ENCODE assay signal across 24 mouse cellular contexts in the genomic region with DNA sequence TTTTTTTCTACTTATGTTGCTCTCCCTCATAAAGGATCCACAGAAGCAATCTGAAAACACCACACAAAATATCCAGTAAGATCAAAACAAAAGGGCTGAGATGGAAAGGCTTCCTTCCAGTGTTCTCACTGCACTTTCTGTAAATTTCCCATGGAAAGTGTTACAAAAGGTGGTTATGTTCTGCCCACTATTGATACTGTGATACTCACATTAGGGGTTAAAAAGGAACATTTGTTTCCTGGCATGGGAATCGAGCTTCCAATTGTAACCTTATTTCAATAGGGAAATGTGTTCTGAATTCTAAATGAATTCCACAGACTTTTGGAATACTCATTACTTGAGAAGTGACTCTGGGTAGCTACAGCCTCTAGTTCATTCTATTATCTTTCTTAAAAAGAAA. TPM values are rescaled to one million over a fixed set of nuclear protein-coding genes. Genes with fewer than 3 reads are reported as not detected.
A peak's percentile ranks its signal among the peaks of the same experiment; 100 is the strongest.
DNase-seq lines count a peak whose midpoint lies in the region; ATAC-seq lines count a peak whose summit lies in the region.
"Had no signal": no experiment of that assay in that cellular context is flagged by ENCODE, and none has a peak within 500 bp of the region (broad histone marks: within the 10 kb centered on the region; RNA-seq: fewer than 3 reads in every experiment).

No protein-coding gene starts in this region.

- ATAC-seq in forebrain, embryonic 13.5 days = no peak
- ATAC-seq in forebrain, embryonic 11.5 days (replicated peaks; ENCODE audit: low FRiP score) = no peak
- 0 out of 2 replicates have a peak, but pooled peaks have one; percentile 20 for ATAC-seq in neural tube, embryonic 11.5 days (ENCODE audit: insufficient read depth, low FRiP score, low TSS enrichment)
- no peak for ATAC-seq in midbrain, embryonic 16.5 days
- ATAC-seq: activated CD4-positive, CD25-positive, alpha-beta regulatory T cell, adult 4 months; intestine, embryonic 15.5 days had no signal

- no peak overlapping the region for H3K9ac ChIP-seq in forebrain, embryonic 13.5 days
- no peak overlapping the region for H3K9ac ChIP-seq in forebrain, embryonic 11.5 days (ENCODE audit: low read length)
- H3K9ac ChIP-seq in neural tube, embryonic 11.5 days (ENCODE audit: low read length) = no peak overlapping the region
- H3K9ac ChIP-seq in midbrain, embryonic 16.5 days (ENCODE audit: low read depth, low read length) = no peak overlapping the region
- H3K9ac ChIP-seq: embryonic facial prominence, embryonic 13.5 days; heart, embryonic 13.5 days; intestine, embryonic 15.5 days; limb, embryonic 13.5 days; liver, embryonic 13.5 days; lung, embryonic 14.5 days had no signal

- no peak overlapping the region for H3K4me2 ChIP-seq in forebrain, embryonic 13.5 days
- no peak overlapping the region for H3K4me2 ChIP-seq in forebrain, embryonic 11.5 days (ENCODE audit: low read depth, low read length, severe bottlenecking)
- no peak overlapping the region for H3K4me2 ChIP-seq in neural tube, embryonic 11.5 days (ENCODE audit: low read depth)
- H3K4me2 ChIP-seq in midbrain, embryonic 16.5 days (ENCODE audit: low read length) = no peak overlapping the region
- H3K4me2 ChIP-seq: embryonic facial prominence, embryonic 13.5 days; heart, embryonic 13.5 days; intestine, embryonic 15.5 days; limb, embryonic 13.5 days; liver, embryonic 13.5 days; lung, embryonic 14.5 days had no signal

- peaks cover 4% of the 10 kb centered on the region; the same call in 1 of the 2 replicates for H3K4me1 ChIP-seq in forebrain, embryonic 13.5 days
- H3K4me1 ChIP-seq in forebrain, embryonic 11.5 days (replicated peaks; ENCODE audit: control insufficient read depth, insufficient read depth, low read length) = no peaks in the 10 kb centered on the region
- H3K4me1 ChIP-seq in neural tube, embryonic 11.5 days (ENCODE audit: control insufficient read depth, insufficient read depth, low read length) = no peaks in the 10 kb centered on the region; the same call in 1 of the 2 replicates
- no peaks in the 10 kb centered on the region for H3K4me1 ChIP-seq in midbrain, embryonic 16.5 days (ENCODE audit: control insufficient read depth, insufficient read depth, low read length)
- H3K4me1 ChIP-seq: embryonic facial prominence, embryonic 13.5 days; heart, embryonic 13.5 days; intestine, embryonic 15.5 days; limb, embryonic 13.5 days; liver, embryonic 13.5 days had no signal

- intact Hi-C loops in gastrocnemius, postnatal 36 days (cut with DNase I) = no loop called here

- no peak overlapping the region for H3K4me3 ChIP-seq in forebrain, embryonic 13.5 days
- no peak overlapping the region for H3K4me3 ChIP-seq in forebrain, embryonic 11.5 days (ENCODE audit: low read depth, low read length)
- H3K4me3 ChIP-seq in neural tube, embryonic 11.5 days (ENCODE audit: low read depth, low read length) = no peak overlapping the region
- no peak overlapping the region for H3K4me3 ChIP-seq in midbrain, embryonic 16.5 days (ENCODE audit: low read depth, low read length)
- H3K4me3 ChIP-seq: embryonic facial prominence, embryonic 13.5 days; heart, embryonic 13.5 days; intestine, embryonic 15.5 days; limb, embryonic 13.5 days; liver, embryonic 13.5 days had no signal

- H3K27ac ChIP-seq in forebrain, embryonic 13.5 days = peak overlapping the region; percentile 27; the same call in 1 of the 2 replicates
- H3K27ac ChIP-seq in forebrain, embryonic 11.5 days (ENCODE audit: low read depth, low read length) = no peak overlapping the region
- peak overlapping the region; percentile 49; the same call in 1 of the 2 replicates for H3K27ac ChIP-seq in neural tube, embryonic 11.5 days (ENCODE audit: low read depth, low read length)
- H3K27ac ChIP-seq in midbrain, embryonic 16.5 days (ENCODE audit: low read length) = peak overlapping the region; percentile 47
- H3K27ac ChIP-seq: embryonic facial prominence, embryonic 13.5 days; heart, embryonic 13.5 days; intestine, embryonic 15.5 days; limb, embryonic 13.5 days; liver, embryonic 13.5 days had no signal

- no peaks in the 10 kb centered on the region for H3K27me3 ChIP-seq in forebrain, embryonic 13.5 days
- no peaks in the 10 kb centered on the region for H3K27me3 ChIP-seq in forebrain, embryonic 11.5 days (ENCODE audit: control insufficient read depth, insufficient read depth, low read length)
- H3K27me3 ChIP-seq in neural tube, embryonic 11.5 days (ENCODE audit: control insufficient read depth, insufficient read depth, low read length) = no peaks in the 10 kb centered on the region
- H3K27me3 ChIP-seq in midbrain, embryonic 16.5 days (ENCODE audit: control insufficient read depth, insufficient read depth, low read depth, low read length) = no peaks in the 10 kb centered on the region
- H3K27me3 ChIP-seq: embryonic facial prominence, embryonic 13.5 days; heart, embryonic 13.5 days; intestine, embryonic 15.5 days; limb, embryonic 13.5 days; liver, embryonic 13.5 days had no signal

- WGBS in forebrain, embryonic 13.5 days = 23% methylated on average over 1 of the region's 1 CpGs
- WGBS in forebrain, embryonic 11.5 days = 53% methylated on average over 1 of the region's 1 CpGs
- 50% methylated on average over 1 of the region's 1 CpGs for WGBS in neural tube, embryonic 11.5 days
- WGBS in midbrain, embryonic 16.5 days = 27% methylated on average over 1 of the region's 1 CpGs

- H3K9me3 ChIP-seq in forebrain, embryonic 13.5 days (replicated peaks) = no peaks in the 10 kb centered on the region
- H3K9me3 ChIP-seq in forebrain, embryonic 11.5 days (ENCODE audit: control insufficient read depth, low read length) = no peaks in the 10 kb centered on the region
- no peaks in the 10 kb centered on the region for H3K9me3 ChIP-seq in neural tube, embryonic 11.5 days (ENCODE audit: control insufficient read depth, low read length)
- no peaks in the 10 kb centered on the region for H3K9me3 ChIP-seq in midbrain, embryonic 16.5 days (replicated peaks; ENCODE audit: control insufficient read depth, low read length, poor library complexity, severe bottlenecking)
- H3K9me3 ChIP-seq: embryonic facial prominence, embryonic 13.5 days; G1E; heart, embryonic 13.5 days; intestine, embryonic 15.5 days; limb, embryonic 13.5 days; liver, embryonic 13.5 days had no signal

- no peak for DNase-seq in forebrain, embryonic 11.5 days (ENCODE audit: low spot score)
- DNase-seq in neural tube, embryonic 11.5 days (ENCODE audit: low spot score) = no peak
- no peak for DNase-seq in neural tube, embryonic 10.5 days (ENCODE audit: extremely low spot score, low spot score)
- DNase-seq in gastrocnemius, postnatal 36 days = no peak
- no peak for DNase-seq in layer of hippocampus, adult 9-10 months (ENCODE audit: low spot score)
- DNase-seq: adrenal gland, postnatal 10 days; cerebellum, postnatal 14 days; kidney, adult 9 months; kidney, postnatal 36 days; liver, embryonic 13.5 days; lung, embryonic 14.5 days; lung, postnatal 36 days; thymus, postnatal 25 days had no signal

- peaks cover 91% of the 10 kb centered on the region for H3K36me3 ChIP-seq in forebrain, embryonic 13.5 days (ENCODE audit: poor library complexity, severe bottlenecking)
- peaks cover 33% of the 10 kb centered on the region for H3K36me3 ChIP-seq in forebrain, embryonic 11.5 days (ENCODE audit: control insufficient read depth, insufficient read depth, low read length)
- H3K36me3 ChIP-seq in neural tube, embryonic 11.5 days (ENCODE audit: control insufficient read depth, insufficient read depth, low read length) = peaks cover 25% of the 10 kb centered on the region
- H3K36me3 ChIP-seq in midbrain, embryonic 16.5 days (ENCODE audit: control insufficient read depth, insufficient read depth, low read length) = peaks cover 52% of the 10 kb centered on the region

RNA-seq across cellular contexts. Expression of a gene that starts 42.0 kb away (rescaled TPM):
- polyA plus RNA-seq in forebrain, embryonic 13.5 days (2015; fragmentation: Nextera tagmentation; extraction: Ambion mirVana) = not detected in 2 replicates
- polyA plus RNA-seq in forebrain, embryonic 11.5 days (2014; fragmentation: Nextera tagmentation; extraction: Ambion mirVana) = 0.13 and 0.23 TPM in 2 replicates
- polyA plus RNA-seq in neural tube, embryonic 11.5 days (2014; fragmentation: Nextera tagmentation; extraction: Ambion mirVana) = 0.15 and 0.45 TPM in 2 replicates
- 0.21 TPM in 1 of 2 replicates, not detected in the other for polyA plus RNA-seq in midbrain, embryonic 16.5 days (2015; fragmentation: Nextera tagmentation; extraction: Ambion mirVana)
- 1 to 10 TPM in 1 of 2 experiments, under 1 TPM in 1; 0.38 to 1.6 TPM for total RNA-seq in gastrocnemius, postnatal 36 days (2021)
- total RNA-seq: granulocyte monocyte progenitor cell, adult 5-6 weeks; layer of hippocampus, postnatal 14 days; megakaryocyte-erythroid progenitor cell, adult 5-6 weeks had no signal
- polyA plus RNA-seq: activated CD4-positive, CD25-positive, alpha-beta regulatory T cell, adult 4 months had no signal
